Mouse (Mus musculus) erythroblast, adult 5-6 weeks (primary cell): ENCODE measurements around the gene Anxa9. TPM values are rescaled to one million over a fixed set of nuclear protein-coding genes. Genes with fewer than 3 reads are reported as not detected.

Experiments used
- ATAC-seq: replicated peaks from 2 replicates; pipeline ENCODE4 v1.8.0; 2016; ENCODE audit warnings: moderate number of reproducible peaks, mild to moderate bottlenecking, moderate TSS enrichment, inconsistent platforms; ENCODE audit not compliant: poor library complexity, low FRiP score, severe bottlenecking
- total RNA-seq, 2 experiments: library from RNA; stranded (forward) in 1 of 2; stranded (reverse) in 1 of 2; fragments of 150-400 nt in 1 of 2; fragments of 200-764, 138-1000 nt in 1 of 2; gene quantifications; 2 replicates each; pipeline versions ENCODE4 v1.2.3 to v1.2.4; 2015 to 2017; ENCODE audit warnings: low replicate concordance in 2 of 2

Gene Anxa9
- total RNA-seq, 2 experiments from 2014 or later, result 2.1 to 2.7 TPM

- peak; percentile 84 for ATAC-seq
These were observed 43.8 kb downstream of the Anxa9 start for GRCm38 (mm10) chr3:95263089-95263739.

DNA sequence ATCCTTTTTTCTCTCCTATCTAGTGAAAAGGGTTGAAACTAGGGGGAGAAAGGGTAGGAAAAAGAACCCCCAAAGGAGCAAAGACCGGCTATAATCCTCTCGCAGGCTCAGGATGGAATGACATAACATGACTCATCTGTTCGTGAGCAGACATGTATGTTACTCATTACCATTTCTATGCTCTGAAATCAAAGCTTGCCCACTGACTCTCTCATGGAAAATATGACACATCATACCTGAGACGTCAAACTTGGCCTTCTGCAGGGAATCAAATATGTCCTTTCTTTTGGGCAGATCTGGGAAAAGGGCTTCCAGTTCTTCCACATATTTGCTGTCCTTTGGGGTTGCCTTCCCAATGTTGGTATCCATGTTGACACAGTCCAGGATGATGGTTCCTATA lies 45.0 kb downstream of the Anxa9 start:
- no peak for ATAC-seq

GRCm38 (mm10) chr3:95256931-95257330 lies 50.0 kb downstream of the Anxa9 start:
- no peak for ATAC-seq

DNA sequence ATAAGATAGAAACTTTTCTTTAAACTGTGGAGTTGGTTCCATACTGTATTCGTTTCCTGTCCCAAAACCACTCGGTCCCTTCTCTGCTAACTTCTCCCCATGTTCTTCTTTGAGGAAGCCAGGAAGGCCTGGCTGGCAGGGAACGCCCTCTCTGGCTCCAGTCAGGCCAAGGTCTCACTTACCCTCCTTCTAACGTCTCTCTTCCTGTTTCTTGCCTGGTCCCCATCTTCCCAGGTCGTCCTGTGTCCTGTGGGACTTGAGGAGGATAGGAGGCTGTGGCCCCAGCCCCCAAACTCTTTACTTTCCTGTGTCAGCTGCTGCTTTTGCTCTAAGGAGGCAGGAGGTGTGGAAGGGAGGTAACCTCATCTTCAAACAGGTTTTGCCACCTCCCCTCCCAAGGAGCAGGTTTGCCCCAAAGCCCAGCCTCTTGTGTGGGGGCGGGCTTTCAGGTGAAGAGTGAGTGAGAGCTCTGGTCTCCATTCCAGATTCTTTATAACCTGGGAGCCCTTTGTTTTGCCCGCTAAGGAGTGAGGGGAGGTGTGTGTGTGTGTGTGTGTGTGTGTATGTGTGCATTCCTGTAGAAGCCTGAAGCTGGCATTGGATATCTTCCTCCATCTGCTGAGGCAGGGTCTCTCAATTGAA lies 56.1 kb downstream of the Anxa9 start, which contains the start of gene Bnipl:
TSS of gene Bnipl (minus strand) at position 411 of the 642 bp plus-strand sequence.
- ATAC-seq, result no peak

DNA sequence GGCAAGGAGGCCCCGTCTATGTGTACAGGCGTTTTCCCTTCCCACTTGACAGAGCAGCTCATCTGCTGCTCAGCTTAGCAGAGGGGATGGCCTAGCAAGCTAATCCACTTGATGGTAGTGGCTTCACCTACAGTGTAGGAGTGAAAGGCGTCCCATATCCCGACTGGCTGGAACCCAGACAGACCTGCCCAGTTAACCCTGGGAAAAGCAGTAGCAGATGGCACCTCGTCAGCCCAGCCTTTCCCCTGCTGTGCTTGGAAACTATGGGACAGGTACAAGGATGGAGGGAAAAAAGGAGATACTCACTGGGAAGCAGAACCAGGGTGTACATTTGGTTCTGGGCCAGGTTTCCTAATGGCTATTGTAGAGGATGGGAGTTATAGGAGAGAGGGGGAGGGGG lies 56.6 kb downstream of the Anxa9 start:
- ATAC-seq, result no peak

DNA sequence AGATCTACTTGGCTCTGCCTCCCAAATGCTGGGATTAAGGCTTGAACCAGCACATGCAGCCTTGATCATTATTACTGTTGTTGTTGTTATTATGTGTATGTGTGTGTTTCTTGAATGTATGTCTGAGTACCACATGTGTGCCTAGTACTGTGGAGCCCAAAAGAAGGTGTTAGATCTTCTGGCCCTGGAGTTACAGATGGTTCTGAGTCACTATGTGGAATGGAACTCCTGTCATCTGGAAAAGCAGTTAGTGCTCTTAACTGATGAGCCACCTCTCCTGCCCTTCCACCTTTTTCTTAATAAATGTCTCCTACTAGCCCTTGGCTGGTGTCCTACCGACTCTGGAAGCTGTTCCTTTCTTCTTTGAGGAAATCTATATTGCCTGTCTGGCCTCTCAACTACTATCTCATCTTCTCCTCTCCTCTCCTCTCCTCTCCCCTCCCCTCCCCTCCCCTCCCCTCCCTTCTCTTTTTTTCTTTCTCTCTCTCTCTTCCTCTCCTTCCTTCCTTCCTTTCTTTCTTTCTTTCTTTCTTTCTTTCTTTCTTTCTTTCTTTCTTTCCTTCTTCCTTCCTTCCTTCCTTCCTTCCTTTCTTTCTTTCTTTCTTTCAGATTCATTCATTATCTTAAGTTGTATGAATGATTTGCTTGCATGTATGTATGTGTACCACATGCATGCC lies 59.2 kb downstream of the Anxa9 start:
- no peak for ATAC-seq

DNA sequence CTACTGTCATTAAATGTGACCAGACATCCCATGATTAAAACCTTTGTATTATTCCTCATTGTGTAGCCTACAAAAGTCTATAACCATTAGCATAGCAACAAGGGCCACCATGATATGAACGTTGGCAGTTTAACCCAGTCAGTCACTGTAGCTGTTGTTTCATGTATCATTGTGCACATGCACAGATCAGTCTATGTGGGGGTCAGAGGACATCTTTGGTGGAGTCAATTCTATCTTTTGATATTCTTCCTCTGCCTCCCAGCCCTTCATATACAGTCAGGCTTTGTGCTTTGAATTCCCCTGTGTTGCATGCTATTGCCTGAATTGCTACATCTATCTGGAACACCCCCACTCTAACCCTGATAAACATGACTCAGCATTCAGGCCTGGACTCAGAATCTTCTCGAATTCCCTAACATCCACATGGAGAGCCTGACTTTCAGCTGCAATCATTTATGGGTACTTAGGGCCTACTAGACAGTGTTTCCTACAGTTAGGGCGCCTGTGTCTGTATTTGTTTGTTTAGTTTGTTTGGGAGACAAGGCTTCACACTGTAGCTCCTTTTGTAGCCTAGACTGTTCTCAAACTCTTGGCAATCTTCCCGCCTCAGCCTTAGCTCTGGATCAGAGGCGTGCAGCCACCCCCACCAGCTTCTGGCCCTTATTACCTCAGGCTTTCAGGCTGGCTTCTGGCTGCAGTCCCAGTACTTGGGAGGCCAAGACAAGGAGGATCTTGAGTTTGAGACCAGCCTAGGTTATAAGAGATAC lies 60.3 kb downstream of the Anxa9 start:
- ATAC-seq, result peak; percentile 82

Other genes with a start within 250 kb of the Anxa9 start
- gene Pip5k1a, start 200.2 kb downstream of the Anxa9 start, total RNA-seq (2015; ENCODE audit: low replicate concordance), result 31.5 and 42.4 TPM in 2 replicates
- 71.0 and 81.5 TPM in 2 replicates for gene Pip5k1a, start 200.2 kb downstream of the Anxa9 start, total RNA-seq (2017; ENCODE audit: low replicate concordance)
- 8.5 and 19.4 TPM in 2 replicates for gene Vps72, start 196.2 kb downstream of the Anxa9 start, total RNA-seq (2015; ENCODE audit: low replicate concordance)
- gene Vps72, start 196.2 kb downstream of the Anxa9 start, total RNA-seq (2017; ENCODE audit: low replicate concordance), result 14.6 and 18.8 TPM in 2 replicates
- not detected in 2 replicates for gene Tmod4, start 182.7 kb downstream of the Anxa9 start, total RNA-seq (2015; ENCODE audit: low replicate concordance)
- gene Tmod4, start 182.7 kb downstream of the Anxa9 start, total RNA-seq (2017; ENCODE audit: low replicate concordance), result 0.17 and 3.3 TPM in 2 replicates
- 36.4 and 39.0 TPM in 2 replicates for gene Scnm1, start 173.2 kb downstream of the Anxa9 start, total RNA-seq (2015; ENCODE audit: low replicate concordance)
- gene Scnm1, start 173.2 kb downstream of the Anxa9 start, total RNA-seq (2017; ENCODE audit: low replicate concordance), result 38.9 and 39.8 TPM in 2 replicates
- 7.7 and 12.1 TPM in 2 replicates for gene Lysmd1, start 173.1 kb downstream of the Anxa9 start, total RNA-seq (2015; ENCODE audit: low replicate concordance)
- 11.7 and 13.7 TPM in 2 replicates for gene Lysmd1, start 173.1 kb downstream of the Anxa9 start, total RNA-seq (2017; ENCODE audit: low replicate concordance)
- gene Tnfaip8l2, start 164.8 kb downstream of the Anxa9 start, total RNA-seq (2015; ENCODE audit: low replicate concordance), result 10.2 and 17.1 TPM in 2 replicates
- gene Tnfaip8l2, start 164.8 kb downstream of the Anxa9 start, total RNA-seq (2017; ENCODE audit: low replicate concordance), result 6.0 and 12.4 TPM in 2 replicates
- gene Sema6c, start 146.7 kb downstream of the Anxa9 start, total RNA-seq (2015; ENCODE audit: low replicate concordance), result not detected in 2 replicates
- gene Sema6c, start 146.7 kb downstream of the Anxa9 start, total RNA-seq (2017; ENCODE audit: low replicate concordance), result not detected in 2 replicates
- gene Gabpb2, start 89.3 kb downstream of the Anxa9 start, total RNA-seq (2015; ENCODE audit: low replicate concordance), result 12.5 and 16.1 TPM in 2 replicates
- gene Gabpb2, start 89.3 kb downstream of the Anxa9 start, total RNA-seq (2017; ENCODE audit: low replicate concordance), result 38.1 and 40.8 TPM in 2 replicates
- gene Cdc42se1, start 78.4 kb downstream of the Anxa9 start, total RNA-seq (2015; ENCODE audit: low replicate concordance), result 35.9 and 53.4 TPM in 2 replicates
- gene Cdc42se1, start 78.4 kb downstream of the Anxa9 start, total RNA-seq (2017; ENCODE audit: low replicate concordance), result 12.8 and 21.5 TPM in 2 replicates
- 3.1 TPM in 1 of 2 replicates, not detected in the other for gene Mllt11, start 75.0 kb downstream of the Anxa9 start, total RNA-seq (2015; ENCODE audit: low replicate concordance)
- 0.14 TPM in 1 of 2 replicates, not detected in the other for gene Mllt11, start 75.0 kb downstream of the Anxa9 start, total RNA-seq (2017; ENCODE audit: low replicate concordance)
- gene Gm128, start 65.6 kb downstream of the Anxa9 start, total RNA-seq (2015; ENCODE audit: low replicate concordance), result not detected in 2 replicates
- gene Gm128, start 65.6 kb downstream of the Anxa9 start, total RNA-seq (2017; ENCODE audit: low replicate concordance), result not detected in 2 replicates
- gene Bnipl, start 56.0 kb downstream of the Anxa9 start, total RNA-seq (2015; ENCODE audit: low replicate concordance), result not detected in 2 replicates
- 0.68 TPM in 1 of 2 replicates, not detected in the other for gene Bnipl, start 56.0 kb downstream of the Anxa9 start, total RNA-seq (2017; ENCODE audit: low replicate concordance)
- gene Mindy1, start 25.8 kb downstream of the Anxa9 start, total RNA-seq (2015; ENCODE audit: low replicate concordance), result 23.2 and 27.4 TPM in 2 replicates
- 17.7 and 28.2 TPM in 2 replicates for gene Mindy1, start 25.8 kb downstream of the Anxa9 start, total RNA-seq (2017; ENCODE audit: low replicate concordance)
- gene Prune1, start 25.1 kb downstream of the Anxa9 start, total RNA-seq (2015; ENCODE audit: low replicate concordance), result 3.3 and 7.5 TPM in 2 replicates
- 2.6 and 4.4 TPM in 2 replicates for gene Prune1, start 25.1 kb downstream of the Anxa9 start, total RNA-seq (2017; ENCODE audit: low replicate concordance)
- 45.1 and 45.2 TPM in 2 replicates for gene Cers2, start 7.6 kb upstream of the Anxa9 start, total RNA-seq (2015; ENCODE audit: low replicate concordance)
- 26.8 and 31.9 TPM in 2 replicates for gene Cers2, start 7.6 kb upstream of the Anxa9 start, total RNA-seq (2017; ENCODE audit: low replicate concordance)
- 6.1 and 20.6 TPM in 2 replicates for gene Setdb1, start 50.0 kb upstream of the Anxa9 start, total RNA-seq (2015; ENCODE audit: low replicate concordance)
- 6.6 and 7.5 TPM in 2 replicates for gene Setdb1, start 50.0 kb upstream of the Anxa9 start, total RNA-seq (2017; ENCODE audit: low replicate concordance)
- gene 4930558C23Rik, start 95.7 kb upstream of the Anxa9 start, total RNA-seq (2015; ENCODE audit: low replicate concordance), result not detected in 2 replicates
- gene 4930558C23Rik, start 95.7 kb upstream of the Anxa9 start, total RNA-seq (2017; ENCODE audit: low replicate concordance), result not detected in 2 replicates
- gene Arnt, start 127.2 kb upstream of the Anxa9 start, total RNA-seq (2015; ENCODE audit: low replicate concordance), result 35.9 and 43.1 TPM in 2 replicates
- gene Arnt, start 127.2 kb upstream of the Anxa9 start, total RNA-seq (2017; ENCODE audit: low replicate concordance), result 36.0 and 53.4 TPM in 2 replicates
- gene Ctsk, start 192.1 kb upstream of the Anxa9 start, total RNA-seq (2015; ENCODE audit: low replicate concordance), result 5.2 TPM in 1 of 2 replicates, not detected in the other
- gene Ctsk, start 192.1 kb upstream of the Anxa9 start, total RNA-seq (2017; ENCODE audit: low replicate concordance), result 1.0 TPM in 1 of 2 replicates, not detected in the other
- 96.5 and 125 TPM in 2 replicates for gene Ctss, start 219.6 kb upstream of the Anxa9 start, total RNA-seq (2015; ENCODE audit: low replicate concordance)
- 142 and 143 TPM in 2 replicates for gene Ctss, start 219.6 kb upstream of the Anxa9 start, total RNA-seq (2017; ENCODE audit: low replicate concordance)